Mouse (Mus musculus) cerebellum, adult 9-10 months (tissue): Measurements from ENCODE around the gene Unc5b.

ENCODE experiments used
- DNase-seq: peaks from one replicate; pipeline ENCODE4 v3.0.0; 2022

The Unc5b gene

DNA sequence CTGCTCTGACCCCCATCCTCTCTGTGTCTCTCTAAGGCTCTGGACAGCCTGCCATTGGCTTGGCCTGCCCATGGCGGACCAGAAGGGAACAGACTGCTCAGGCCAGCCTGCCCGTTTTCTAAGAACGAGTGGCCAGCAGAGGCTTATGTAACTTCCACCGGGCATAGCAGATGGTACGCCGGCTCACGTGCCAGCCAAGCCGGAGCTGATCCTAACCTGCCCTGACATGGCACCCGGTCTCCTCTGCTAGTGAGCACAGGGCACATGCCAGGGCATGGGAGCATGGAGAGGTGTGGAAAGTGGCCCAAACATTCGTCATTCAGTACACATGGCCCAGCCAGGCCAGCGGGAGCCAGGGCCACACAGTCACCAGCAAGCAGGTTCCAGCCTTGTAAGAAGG is 10.8 kb downstream of the Unc5b start:
- peak; percentile 100 for DNase-seq

DNA sequence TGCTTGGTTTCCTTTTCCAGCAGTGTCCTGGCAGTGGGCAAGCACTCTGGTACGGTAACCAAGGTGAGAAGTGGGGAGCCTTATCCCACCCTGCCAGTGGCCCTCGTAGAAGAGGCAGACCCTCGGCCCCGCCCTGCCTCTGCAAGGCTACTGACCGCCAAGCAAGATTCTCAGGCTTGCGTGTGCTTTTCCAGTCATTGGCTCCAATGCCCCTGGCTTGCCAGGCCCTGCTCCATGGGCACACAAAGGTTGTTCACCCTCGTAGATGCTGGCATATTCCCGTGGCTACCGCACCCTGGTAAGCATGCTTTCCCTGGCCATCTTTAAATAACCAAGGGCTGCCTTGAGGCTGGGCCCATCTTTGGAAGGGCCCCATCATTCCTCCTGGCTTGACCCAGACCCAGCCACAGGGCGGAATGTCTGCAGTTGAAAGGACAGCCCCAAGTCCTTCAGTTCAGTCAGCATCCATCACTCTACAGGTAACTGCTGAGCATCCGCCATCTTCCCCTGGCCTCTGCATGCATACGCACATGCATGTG is 11.7 kb downstream of the Unc5b start:
- no peak for DNase-seq

DNA sequence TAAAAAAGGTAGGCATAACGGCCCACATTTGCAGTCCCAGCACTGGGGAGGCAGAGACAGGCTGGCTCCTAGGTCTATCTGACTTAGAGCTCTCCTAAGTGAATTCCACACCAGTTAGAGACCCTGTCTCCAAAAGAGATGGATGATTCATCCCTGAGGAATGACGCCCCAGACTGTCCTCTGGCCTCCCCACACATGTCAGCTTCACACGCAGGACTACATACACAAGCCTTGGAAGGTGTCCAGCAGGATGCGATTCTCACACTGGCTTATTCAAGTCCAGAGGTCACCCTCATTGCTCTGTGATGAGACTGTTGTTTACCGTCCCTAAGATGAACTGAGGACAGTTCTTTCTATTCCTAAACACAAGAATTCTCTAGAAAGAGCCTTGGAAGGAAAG is 12.2 kb downstream of the Unc5b start:
- peak; percentile 77 for DNase-seq

DNA sequence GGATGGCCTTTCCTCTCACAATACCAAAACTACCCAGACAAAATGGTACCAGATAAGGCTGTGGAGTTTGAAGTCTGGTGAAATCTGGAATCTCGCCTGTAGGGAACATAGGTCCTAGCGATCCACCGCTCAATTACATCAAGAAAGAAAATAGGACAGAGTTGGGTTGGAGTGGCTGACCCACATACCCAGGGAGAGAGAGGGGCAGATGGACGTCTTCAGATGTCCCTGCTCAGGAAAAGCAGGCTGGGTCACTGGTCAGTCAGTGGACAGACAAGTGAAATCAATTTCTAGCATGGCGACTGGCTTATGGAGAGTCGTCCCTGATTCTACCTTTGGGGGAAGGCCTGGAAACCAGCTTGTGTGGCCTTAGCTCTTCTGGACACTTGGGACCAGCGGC is 12.7 kb downstream of the Unc5b start:
- DNase-seq, result peak; percentile 62

DNA sequence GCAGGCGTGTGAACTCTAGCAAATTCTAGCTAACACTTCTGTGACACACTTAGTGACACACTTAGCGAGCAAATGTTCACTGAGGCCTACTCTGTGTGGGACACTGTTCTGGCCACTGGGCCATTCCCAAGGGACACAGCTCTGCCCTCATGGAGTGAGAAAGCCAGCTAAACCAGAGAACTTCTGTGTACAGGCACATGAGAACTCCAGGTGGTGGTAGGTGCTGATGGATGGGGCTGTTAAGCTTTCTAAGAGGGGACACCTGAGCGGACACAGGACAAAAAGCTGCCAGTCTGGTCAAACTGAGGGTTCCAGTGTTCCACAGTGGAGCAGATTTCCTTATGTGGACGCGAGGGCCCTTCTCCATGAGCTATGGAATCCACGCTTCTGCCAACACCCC is 13.5 kb downstream of the Unc5b start:
- peak; percentile 57 for DNase-seq

DNA sequence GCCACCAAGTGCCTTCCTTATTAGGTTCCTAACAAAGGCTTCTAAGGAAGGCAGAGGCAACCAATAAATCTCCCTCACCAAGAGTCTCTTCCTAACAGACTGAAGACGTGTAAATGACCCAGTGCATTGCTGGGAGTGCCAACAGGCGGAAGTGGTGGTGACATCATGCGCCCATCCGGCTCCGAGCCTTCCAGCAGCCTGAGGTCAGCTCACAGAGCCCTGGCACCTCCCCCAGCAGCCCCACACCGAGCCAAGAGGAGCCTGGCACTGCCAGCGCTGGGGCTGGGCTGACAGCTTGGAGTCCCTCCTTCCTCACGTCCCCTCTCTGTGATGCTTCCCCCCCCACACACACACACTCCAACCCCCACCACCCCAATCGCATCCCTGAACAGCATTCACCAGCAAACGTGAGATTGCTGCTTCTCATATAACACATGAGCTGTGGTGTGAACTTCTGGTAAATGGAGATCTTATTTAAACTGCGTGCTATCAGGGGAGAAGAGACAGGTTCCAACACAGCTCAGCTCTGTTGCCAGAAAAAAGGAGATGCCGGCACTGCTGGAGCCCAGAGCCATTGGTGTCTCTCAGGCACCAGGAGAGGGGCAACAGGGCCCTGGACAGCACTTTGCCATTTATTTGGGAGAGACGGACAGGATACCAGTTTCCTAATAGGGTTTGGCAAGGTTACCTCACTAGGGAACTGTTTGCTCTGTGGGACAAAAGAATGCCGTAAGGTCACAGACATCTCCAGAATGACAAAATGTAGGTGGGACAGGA is 14.3 kb downstream of the Unc5b start:
- peak; percentile 97 for DNase-seq

DNA sequence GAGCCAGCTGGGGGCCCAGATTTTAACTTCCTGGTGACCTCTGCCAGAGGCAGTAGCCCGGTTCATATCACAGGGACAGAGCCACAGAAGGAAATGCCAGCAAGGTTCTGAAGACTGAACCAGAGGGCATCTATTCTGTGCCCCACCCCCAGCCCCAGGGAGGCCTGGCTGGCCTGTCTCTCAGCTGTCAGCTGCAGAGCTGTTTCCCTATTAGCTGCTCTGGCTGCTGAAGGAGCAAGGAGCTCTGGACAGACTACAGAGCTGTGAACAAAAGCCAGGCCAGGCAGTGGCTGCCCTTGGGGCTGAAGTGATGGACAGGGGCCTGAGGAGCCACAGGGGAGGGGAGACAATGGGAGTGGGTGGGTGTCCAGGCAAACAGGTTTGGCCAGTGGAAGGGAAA is 15.5 kb downstream of the Unc5b start:
- DNase-seq, result peak; percentile 62

DNA sequence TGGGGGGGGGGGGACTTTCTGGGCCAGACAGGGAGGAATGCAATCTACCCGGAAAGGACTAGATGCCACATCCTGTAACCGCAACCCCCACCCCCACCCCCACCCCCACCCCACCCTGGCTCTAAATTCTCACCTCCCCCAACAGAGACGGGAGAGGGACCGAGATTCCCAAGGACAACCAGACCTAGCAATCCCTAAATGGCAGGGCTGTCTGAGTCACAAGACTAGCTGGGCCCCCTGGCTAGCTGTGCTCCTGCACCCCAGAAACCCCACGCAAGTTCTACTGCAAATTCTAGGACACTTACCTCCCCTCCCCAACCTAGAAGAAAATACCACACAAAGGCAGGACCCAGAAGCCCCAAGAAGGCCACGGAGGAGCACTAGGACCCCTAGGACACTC is 16.3 kb downstream of the Unc5b start:
- DNase-seq, result no peak

DNA sequence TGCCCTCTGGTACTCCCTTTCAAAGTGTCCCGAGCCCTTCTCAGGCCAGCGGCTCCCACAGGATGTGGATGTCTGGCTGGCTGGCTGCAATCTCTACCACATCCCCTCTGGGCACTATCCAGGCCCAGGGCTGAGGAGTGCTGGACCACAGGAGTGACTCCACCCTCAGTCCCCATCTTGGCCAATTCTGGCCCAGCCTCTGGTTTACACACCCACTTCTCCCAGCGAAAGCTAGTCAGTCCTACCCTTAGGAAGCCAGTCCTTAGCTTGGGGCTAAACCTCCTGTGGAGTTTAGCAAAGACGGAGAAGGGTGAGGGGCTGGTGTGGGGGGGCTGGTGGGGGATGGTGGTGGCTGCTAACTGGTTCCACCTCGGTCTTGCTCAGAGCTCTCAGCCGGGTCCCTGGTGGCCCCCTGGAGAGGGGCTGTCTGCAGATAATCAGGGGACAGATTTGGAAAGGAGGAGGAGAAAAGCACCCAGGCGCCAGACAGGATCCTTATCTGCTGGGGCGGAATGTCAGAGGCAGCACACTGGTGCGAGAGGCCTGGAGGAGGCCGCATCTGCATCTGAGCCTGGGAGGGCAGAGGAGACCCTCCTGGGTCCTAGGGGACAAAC is 16.8 kb downstream of the Unc5b start:
- no peak for DNase-seq

DNA sequence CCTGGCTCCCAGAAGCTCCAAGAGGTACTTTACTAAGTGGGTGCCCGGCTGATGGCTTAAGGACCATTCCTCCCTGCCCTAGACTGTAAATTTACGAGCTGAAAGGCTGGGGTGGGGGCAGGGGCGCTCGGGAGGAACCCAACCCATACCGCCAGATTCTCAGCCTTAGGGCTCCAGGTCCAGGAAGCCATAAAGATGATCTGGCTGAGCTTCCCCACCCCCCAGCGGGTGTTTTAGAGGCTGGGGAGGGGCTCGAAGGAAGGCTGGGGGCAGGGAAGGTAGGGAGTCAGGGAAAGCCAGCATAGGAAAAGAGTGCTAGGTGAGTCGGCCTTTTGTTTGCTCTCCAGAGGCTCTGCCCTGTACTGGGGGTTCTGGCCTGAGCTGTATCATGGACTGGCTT is 17.8 kb downstream of the Unc5b start:
- no peak for DNase-seq

DNA sequence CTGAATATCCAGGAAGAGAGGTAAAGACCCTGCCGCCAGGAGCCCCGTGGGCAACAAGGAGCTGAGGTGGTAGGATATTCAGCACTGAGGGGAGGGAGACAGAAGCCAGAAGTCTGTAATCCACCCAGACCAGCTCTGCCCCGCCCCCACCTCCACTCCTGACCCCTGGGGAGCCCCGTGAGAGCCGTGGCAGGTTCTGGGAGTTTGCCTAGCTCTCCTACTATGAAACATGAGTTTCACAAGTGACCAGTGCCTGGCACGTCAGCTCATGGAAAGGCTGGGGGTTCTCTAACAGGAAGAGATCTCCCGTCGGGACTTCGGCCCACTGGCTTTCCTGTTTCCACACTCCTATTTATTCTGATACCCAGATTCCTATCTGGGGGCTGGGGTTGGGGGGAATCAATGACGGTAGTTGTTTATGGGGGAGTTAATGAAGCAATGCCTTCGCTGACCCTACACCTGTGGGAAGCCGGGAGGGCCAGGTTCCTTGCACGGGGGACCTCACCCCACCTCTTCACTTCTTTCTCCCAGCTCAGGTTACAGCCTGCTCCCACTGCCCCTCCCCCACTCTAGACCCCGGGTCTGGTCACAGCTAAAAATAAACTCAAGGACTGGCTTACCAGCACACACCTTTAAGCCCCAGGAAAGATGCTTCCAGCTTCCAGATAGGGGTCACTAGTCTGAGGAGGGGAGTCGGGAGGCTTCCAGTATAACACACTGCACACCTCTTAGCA is 19.4 kb downstream of the Unc5b start:
- no peak for DNase-seq

DNA sequence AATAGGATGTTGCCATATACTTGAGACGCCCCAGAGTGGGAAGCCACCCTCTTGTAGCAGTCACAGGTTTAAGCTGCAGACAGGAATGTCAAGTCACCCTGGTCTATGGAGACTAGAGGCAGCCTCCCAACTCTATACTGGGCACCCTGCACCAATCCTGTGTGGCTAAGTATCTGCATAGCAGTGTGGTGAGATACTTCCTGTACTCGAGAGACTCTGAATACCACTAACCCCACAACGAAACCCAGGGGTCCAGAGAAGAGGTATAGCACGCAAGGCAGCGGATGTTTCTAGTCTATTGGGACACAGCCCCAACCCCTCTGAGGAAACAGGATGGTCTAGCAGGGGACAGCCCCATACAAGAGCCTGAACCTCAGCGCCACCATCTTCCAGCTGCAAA is 22.9 kb downstream of the Unc5b start:
- no peak for DNase-seq

DNA sequence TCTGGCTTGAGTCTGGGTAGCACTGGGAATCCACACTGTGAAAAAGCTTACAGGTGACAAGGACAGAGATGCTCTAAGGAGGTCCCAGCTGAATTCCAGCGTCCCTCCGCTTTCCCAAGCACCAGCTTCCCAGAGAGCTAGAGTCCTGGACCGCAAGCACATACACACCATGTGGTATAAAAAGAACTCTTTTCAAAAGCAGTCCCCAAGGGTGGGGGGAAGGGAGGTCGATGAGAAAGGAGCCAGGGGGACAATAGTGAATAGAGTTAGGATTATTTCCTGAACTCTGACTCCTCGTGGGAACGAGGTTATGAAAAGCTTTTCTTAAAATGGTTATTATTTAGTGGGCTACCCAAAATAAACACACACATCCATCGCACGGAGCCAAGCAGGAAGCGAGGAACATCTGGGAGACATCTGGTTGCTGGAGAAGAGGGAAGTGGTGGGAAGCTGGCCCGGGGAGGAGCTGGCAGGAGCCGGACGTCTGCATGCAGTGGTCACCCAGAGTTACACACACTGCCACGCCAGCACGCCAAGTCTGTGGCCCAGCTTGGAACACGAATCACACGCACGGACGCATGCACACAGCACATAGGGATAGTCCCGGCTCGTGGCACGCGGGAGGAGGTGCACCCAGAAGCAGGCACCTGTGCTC is 23.7 kb downstream of the Unc5b start:
- no peak for DNase-seq

DNA sequence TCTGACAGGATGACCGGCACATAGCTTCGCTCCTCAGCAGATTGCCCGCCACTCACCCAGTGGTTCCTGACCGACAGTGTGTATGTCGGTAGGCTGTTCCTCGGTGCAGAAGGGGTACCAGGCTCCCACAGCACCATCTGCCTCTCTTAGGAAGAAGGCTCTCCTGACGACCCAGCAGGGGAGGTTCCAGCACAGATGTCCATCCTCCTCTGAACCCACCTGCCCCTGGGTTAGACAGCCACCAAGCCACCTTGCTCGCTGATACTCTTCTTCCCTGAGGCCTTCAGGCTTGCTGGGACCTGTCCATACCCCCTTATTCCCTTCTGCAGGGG is 25.2 kb downstream of the Unc5b start:
- no peak for DNase-seq

DNA sequence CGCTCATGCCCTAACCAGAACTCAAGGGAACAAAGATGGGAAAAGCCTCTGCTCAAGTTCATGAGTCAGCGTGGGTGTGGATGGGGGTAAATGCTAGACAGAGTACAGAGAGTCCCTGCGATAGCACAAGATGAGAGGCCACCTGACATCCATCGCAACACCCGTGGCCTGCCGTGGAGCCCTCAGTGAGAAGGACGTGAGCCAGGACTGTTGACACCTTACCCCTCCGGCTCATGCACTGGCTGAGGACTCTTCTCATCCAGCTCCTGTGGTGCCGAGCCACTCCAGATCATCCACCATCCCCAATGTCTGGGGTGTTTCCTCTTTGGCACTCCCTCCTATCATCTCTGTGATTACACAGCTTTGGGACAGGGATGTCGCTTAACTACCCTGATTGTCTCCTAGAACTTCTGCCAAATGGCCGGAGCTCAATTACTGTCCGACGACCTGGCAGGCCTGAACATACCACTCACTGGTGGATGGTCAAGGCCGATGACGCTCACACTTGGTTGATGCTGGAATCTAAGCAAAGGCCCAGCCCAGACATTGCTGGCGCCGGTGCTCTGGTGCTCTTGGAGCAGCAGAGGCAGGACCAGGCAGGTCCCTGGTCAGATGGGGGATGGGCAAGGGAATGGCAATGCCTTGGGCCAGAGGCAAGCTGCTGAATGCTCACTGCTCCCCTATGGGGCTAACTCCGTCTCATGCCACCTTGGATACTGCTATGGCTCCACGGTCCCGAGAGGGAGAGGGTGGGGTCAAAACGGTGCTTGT is 25.8 kb downstream of the Unc5b start:
- DNase-seq, result peak; percentile 66

DNA sequence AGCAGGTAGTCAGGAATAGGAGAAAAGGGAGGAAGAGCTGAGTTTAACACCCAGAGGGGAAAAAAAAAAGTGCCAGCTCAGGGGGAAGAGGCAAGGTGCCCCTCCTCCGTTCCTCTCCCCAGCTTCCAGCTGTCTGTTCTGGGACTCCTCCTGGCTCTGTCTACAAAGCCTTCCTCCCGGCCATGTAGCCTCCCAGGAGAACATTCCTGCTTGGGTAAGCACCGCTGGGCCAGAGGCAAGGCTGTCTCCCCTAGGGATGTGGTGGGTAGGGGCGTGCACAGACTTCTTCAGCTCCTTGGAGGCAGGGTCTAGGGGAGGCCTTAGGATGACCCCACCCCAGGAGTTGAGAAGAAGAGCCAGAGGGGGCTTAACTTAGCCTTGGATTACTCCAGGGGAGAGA is 26.5 kb downstream of the Unc5b start:
- no peak for DNase-seq

DNA sequence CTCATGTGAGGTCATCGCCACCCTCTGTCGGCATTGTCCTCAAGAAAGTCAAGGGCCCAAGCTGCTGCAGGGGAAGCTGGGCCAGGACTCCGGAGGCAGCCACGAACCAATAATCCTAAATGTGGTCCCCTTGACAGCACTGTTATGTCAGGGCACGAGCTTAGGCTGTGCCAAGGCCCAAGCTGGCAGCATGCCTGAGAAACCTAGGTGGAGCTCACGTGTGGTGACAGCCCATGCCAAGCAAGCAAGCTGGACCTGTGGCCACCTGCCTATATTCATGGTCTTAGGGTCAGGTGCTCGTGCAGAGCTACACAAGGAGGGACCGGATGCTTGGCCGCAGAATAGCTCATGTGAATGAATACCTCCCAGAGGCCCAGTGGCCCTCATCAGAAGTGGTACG is 27.4 kb downstream of the Unc5b start:
- peak; percentile 86 for DNase-seq

DNA sequence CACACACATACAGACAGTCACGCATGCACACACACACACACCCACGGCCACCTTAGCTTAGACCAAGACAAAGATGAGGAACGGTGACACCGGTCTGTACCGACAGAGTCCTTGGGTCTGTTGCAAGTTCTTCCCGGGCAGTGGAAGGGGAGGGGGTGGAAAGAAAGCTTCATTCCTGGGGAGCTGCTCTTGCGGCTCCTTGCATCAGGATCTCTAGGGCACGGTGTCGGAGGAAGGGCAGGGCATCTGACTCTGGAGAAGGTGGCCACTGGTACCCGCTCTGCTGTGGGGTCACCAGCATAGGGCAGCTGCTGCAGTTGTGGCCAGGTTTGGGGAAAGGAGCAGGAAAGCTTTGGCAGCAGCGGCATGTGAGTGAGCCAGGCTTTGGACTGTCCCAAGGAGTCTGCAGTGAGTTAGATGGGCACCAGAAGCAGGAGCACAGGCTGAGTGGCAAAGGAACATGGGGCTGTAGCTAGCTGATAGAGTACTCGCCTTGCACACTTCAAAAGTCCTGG is 29.4 kb downstream of the Unc5b start:
- no peak for DNase-seq

DNA sequence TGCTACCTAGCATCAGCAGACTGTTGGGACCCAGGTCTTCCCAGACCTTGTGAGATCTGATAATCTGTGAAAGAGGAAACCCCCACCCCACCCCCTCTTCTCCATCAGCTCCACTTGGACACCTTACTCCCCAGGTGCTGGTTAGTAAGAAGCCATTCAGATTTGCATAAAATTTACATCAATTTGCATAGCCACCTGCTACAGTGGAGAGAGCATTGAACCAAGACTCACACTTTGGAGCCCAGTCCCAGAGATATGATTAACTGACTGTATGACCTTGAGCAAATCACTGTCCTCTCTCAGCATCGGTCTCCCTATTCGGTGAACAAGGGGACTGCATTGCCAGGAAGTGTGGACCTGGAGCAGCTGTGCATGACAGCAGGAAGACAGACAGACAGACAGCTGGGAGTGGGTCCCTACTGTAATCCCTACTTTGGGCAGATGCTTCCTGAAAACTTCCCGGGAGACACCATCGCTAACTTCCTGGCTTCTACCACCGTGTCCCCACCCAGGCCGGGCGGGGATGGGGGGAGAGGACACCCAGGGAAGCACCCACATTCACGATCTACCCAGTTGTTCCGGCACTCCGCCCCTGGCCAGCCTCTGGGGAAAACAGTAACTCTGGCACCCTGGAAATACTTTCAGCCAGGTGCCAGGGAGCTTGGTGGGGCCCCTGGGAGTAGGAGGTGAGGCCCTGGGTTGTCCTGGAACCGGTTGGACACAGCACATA is 30.0 kb downstream of the Unc5b start:
- DNase-seq, result no peak

DNA sequence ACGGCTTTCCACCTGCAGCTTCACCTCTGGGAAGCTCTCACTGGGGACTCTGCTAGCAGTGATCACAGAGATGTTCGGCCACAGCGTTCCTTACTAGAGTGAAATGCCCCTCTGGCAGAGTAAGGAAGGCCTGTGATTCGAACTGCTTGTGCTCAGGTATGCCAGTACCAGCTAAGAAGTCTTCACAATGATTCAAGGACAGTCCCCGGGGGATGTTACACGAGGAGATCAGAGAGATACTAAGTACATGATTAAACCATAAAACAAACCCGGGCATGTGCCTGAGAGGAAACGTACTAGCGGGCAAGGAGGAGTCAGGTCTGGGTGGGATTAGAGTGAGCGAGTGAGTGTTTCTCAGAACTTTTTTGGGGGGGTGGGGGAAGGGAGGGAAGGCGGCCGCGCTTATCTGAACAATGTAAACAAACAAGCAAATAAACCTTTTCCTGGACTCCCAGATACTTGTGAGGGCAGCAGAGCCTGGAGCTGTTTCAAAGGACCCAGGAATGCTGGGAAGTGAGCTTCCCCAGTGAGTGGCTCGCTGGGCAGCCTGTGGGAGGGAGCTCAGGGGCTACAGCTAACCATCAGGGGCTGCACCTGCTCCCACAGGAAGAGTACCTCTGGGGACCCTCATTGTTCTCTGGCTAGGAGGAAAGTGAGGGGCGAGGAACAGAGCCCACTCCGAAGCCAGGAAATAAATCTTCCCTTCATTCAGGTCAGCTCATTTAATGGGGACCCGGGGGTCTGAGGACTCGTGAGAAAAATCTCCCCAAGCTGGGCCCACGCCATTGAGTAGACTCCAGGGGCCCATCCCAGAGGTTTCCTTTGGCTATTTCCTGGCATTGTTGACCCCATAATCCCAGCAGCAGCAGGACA is 30.9 kb downstream of the Unc5b start:
- no peak for DNase-seq
